Mouse (Mus musculus): ENCODE measurements around the gene Gm20388. TPM values are rescaled to one million over a fixed set of nuclear protein-coding genes. Genes with fewer than 3 reads are reported as not detected.

The Gm20388 gene
- polyA plus RNA-seq, 1 experiment, result 49.7 TPM

- H3K27me3 ChIP-seq (replicated peaks; ENCODE audit: control insufficient read depth, insufficient read depth, low read length), result no peaks in the 10 kb centered on the region
- peaks cover 9% of the 10 kb centered on the region for H3K4me1 ChIP-seq (ENCODE audit: control insufficient read depth, insufficient read depth, low read length)
- WGBS, result 91% methylated on average over 18 of the region's 18 CpGs
- TF ChIP-seq POLR2A (IDR thresholded peaks at IDR 0.05; ENCODE audit: low read depth, low read length) (no peak), CTCF (conservative IDR thresholded peaks at IDR 0.05; ENCODE audit: insufficient read depth, insufficient read length, low read depth, low read length) (no peak)
- H3K27ac ChIP-seq (ENCODE audit: insufficient read depth, low read depth, low read length), result no peak overlapping the region
- no peaks in the 10 kb centered on the region for H3K36me3 ChIP-seq (ENCODE audit: control insufficient read depth, insufficient read depth, low read length)
- DNase-seq, result no peak
- no peak overlapping the region for H3K4me3 ChIP-seq (ENCODE audit: insufficient read depth, low read depth, low read length)
Observed at GRCm38 (mm10) chr8:123823532-123824123, 3913.0 kb downstream of the Gm20388 start.

GRCm38 (mm10) chr8:123826001-123826400, 3915.4 kb downstream of the Gm20388 start:
- WGBS, result 59% methylated on average over 9 of the region's 9 CpGs
- TF ChIP-seq CTCF (conservative IDR thresholded peaks at IDR 0.05; ENCODE audit: insufficient read depth, insufficient read length, low read depth, low read length) (peak; percentile 61), POLR2A (IDR thresholded peaks at IDR 0.05; ENCODE audit: low read depth, low read length) (no peak)
- no peaks in the 10 kb centered on the region for H3K36me3 ChIP-seq (ENCODE audit: control insufficient read depth, insufficient read depth, low read length)
- DNase-seq, result no peak
- H3K27me3 ChIP-seq (replicated peaks; ENCODE audit: control insufficient read depth, insufficient read depth, low read length), result no peaks in the 10 kb centered on the region
- no peak overlapping the region for H3K27ac ChIP-seq (ENCODE audit: insufficient read depth, low read depth, low read length)
- peaks cover 4% of the 10 kb centered on the region; the same call in 1 of the 2 replicates for H3K4me1 ChIP-seq (ENCODE audit: control insufficient read depth, insufficient read depth, low read length)
- H3K4me3 ChIP-seq (ENCODE audit: insufficient read depth, low read depth, low read length), result no peak overlapping the region

GRCm38 (mm10) chr8:123826758-123827157, 3916.1 kb downstream of the Gm20388 start:
- DNase-seq, result no peak
- no peak overlapping the region for H3K4me3 ChIP-seq (ENCODE audit: insufficient read depth, low read depth, low read length)
- no peaks in the 10 kb centered on the region for H3K36me3 ChIP-seq (ENCODE audit: control insufficient read depth, insufficient read depth, low read length)
- no peaks in the 10 kb centered on the region for H3K27me3 ChIP-seq (replicated peaks; ENCODE audit: control insufficient read depth, insufficient read depth, low read length)
- TF ChIP-seq CTCF (conservative IDR thresholded peaks at IDR 0.05; ENCODE audit: insufficient read depth, insufficient read length, low read depth, low read length) (no peak), POLR2A (IDR thresholded peaks at IDR 0.05; ENCODE audit: low read depth, low read length) (no peak)
- peaks cover 4% of the 10 kb centered on the region; the same call in 1 of the 2 replicates for H3K4me1 ChIP-seq (ENCODE audit: control insufficient read depth, insufficient read depth, low read length)
- no peak overlapping the region for H3K27ac ChIP-seq (ENCODE audit: insufficient read depth, low read depth, low read length)
- 88% methylated on average over 7 of the region's 7 CpGs for WGBS

DNA sequence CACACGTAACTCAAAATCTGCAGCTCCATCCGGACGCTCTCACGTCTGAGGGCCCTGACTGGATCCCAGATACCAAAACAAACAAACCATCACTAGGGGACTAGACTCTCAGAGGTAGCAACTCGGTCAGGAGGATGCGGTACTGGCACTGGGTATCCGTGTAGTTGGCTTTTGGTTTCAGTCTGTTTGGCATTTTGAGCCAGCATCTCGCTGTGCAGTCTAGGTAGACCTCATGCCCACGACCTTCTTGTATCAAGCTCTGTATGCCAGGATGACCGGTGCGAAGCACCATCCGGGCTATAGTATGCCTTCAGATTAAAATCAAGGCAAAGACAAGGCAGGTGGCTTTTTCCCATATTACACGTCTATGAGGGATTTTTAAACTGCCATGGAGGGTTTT, 3916.9 kb downstream of the Gm20388 start:
- no peaks in the 10 kb centered on the region for H3K4me1 ChIP-seq (ENCODE audit: control insufficient read depth, insufficient read depth, low read length)
- no peaks in the 10 kb centered on the region for H3K36me3 ChIP-seq (ENCODE audit: control insufficient read depth, insufficient read depth, low read length)
- 93% methylated on average over 13 of the region's 13 CpGs for WGBS
- no peak for TF ChIP-seq POLR2A (IDR thresholded peaks at IDR 0.05; ENCODE audit: low read depth, low read length)
- TF ChIP-seq CTCF (conservative IDR thresholded peaks at IDR 0.05; ENCODE audit: insufficient read depth, insufficient read length, low read depth, low read length), result no peak
- no peak overlapping the region for H3K4me3 ChIP-seq (ENCODE audit: insufficient read depth, low read depth, low read length)
- no peaks in the 10 kb centered on the region for H3K27me3 ChIP-seq (replicated peaks; ENCODE audit: control insufficient read depth, insufficient read depth, low read length)
- no peak for DNase-seq
- H3K27ac ChIP-seq (ENCODE audit: insufficient read depth, low read depth, low read length), result no peak overlapping the region

- Histone ChIP-seq H3K27ac (ENCODE audit: insufficient read depth, low read depth, low read length) (no peak overlapping the region), H3K27me3 (replicated peaks; ENCODE audit: control insufficient read depth, insufficient read depth, low read length) (no peaks in the 10 kb centered on the region), H3K36me3 (ENCODE audit: control insufficient read depth, insufficient read depth, low read length) (no peaks in the 10 kb centered on the region), H3K4me3 (ENCODE audit: insufficient read depth, low read depth, low read length) (no peak overlapping the region), H3K4me1 (ENCODE audit: control insufficient read depth, insufficient read depth, low read length) (no peaks in the 10 kb centered on the region)
- WGBS, result 99% methylated on average over 4 of the region's 4 CpGs
- TF ChIP-seq CTCF (conservative IDR thresholded peaks at IDR 0.05; ENCODE audit: insufficient read depth, insufficient read length, low read depth, low read length), result peak; percentile 94
- no peak for TF ChIP-seq POLR2A (IDR thresholded peaks at IDR 0.05; ENCODE audit: low read depth, low read length)
- DNase-seq, result peak; percentile 74
Observed at GRCm38 (mm10) chr8:123832757-123833156, 3922.1 kb downstream of the Gm20388 start.

- H3K27me3 ChIP-seq (replicated peaks; ENCODE audit: control insufficient read depth, insufficient read depth, low read length), result no peaks in the 10 kb centered on the region
- H3K4me1 ChIP-seq (ENCODE audit: control insufficient read depth, insufficient read depth, low read length), result no peaks in the 10 kb centered on the region
- 57% methylated on average over 9 of the region's 9 CpGs for WGBS
- no peaks in the 10 kb centered on the region for H3K36me3 ChIP-seq (ENCODE audit: control insufficient read depth, insufficient read depth, low read length)
- DNase-seq, result peak; percentile 59
- no peak overlapping the region for H3K27ac ChIP-seq (ENCODE audit: insufficient read depth, low read depth, low read length)
- H3K4me3 ChIP-seq (ENCODE audit: insufficient read depth, low read depth, low read length), result no peak overlapping the region
- TF ChIP-seq POLR2A (IDR thresholded peaks at IDR 0.05; ENCODE audit: low read depth, low read length) (no peak), CTCF (conservative IDR thresholded peaks at IDR 0.05; ENCODE audit: insufficient read depth, insufficient read length, low read depth, low read length) (peak; percentile 74)
Observed at GRCm38 (mm10) chr8:123835451-123835850, 3924.8 kb downstream of the Gm20388 start.

- Histone ChIP-seq H3K36me3 (ENCODE audit: control insufficient read depth, insufficient read depth, low read length) (no peaks in the 10 kb centered on the region), H3K27ac (ENCODE audit: insufficient read depth, low read depth, low read length) (no peak overlapping the region), H3K4me3 (ENCODE audit: insufficient read depth, low read depth, low read length) (no peak overlapping the region), H3K4me1 (ENCODE audit: control insufficient read depth, insufficient read depth, low read length) (no peaks in the 10 kb centered on the region), H3K27me3 (replicated peaks; ENCODE audit: control insufficient read depth, insufficient read depth, low read length) (no peaks in the 10 kb centered on the region)
- TF ChIP-seq POLR2A (IDR thresholded peaks at IDR 0.05; ENCODE audit: low read depth, low read length), result no peak
- TF ChIP-seq CTCF (conservative IDR thresholded peaks at IDR 0.05; ENCODE audit: insufficient read depth, insufficient read length, low read depth, low read length), result no peak
- WGBS, result 87% methylated on average over 6 of the region's 6 CpGs
- DNase-seq, result no peak
Observed at GRCm38 (mm10) chr8:123836354-123836753, 3925.7 kb downstream of the Gm20388 start.

Data from kidney, adult 2 months (tissue).